Mouse (Mus musculus): ENCODE results near the gene Gins2. TPM values are rescaled to one million over a fixed set of nuclear protein-coding genes. Genes with fewer than 3 reads are reported as not detected.

The Gins2 gene
- polyA plus RNA-seq, 1 experiment from 2014 or later = 132 TPM

DNA sequence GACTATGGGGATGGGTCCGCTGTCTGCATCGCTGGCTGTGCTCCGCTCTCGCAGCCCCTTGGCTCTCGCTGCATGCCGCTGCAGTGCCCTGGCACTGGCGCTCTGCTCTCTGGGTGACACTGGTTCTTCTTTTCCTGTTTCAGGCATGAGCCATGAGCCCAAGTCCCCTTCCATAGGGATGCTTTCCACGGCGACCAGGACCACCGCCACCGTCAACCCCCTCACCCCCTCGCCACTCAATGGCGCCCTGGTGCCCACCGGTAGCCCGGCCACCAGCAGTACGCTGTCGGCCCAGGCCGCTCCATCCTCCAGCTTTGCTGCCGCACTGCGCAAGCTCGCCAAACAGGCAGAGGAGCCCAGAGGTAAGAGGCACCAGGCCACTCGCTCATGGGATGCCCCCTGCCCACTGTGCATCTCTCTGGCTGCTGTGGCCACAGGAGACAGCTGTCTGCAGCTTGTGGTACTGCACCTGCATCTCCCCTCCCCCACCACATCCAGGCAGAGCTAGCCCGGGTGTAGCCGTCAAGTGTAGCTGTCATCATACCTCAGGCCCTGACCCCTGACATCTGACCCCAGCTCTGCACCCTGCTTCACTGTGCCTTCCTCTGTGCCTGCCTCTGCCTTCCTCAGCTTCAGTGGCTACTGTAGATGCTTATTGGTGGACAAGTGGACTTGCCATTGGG, 35.5 kb downstream of the Gins2 start:
- no peaks in the 10 kb centered on the region for H3K9me3 ChIP-seq (replicated peaks; ENCODE audit: control insufficient read depth, low read length)
- DNase-seq (ENCODE audit: low spot score) = no peak
- H3K4me2 ChIP-seq (ENCODE audit: low read depth, low read length) = no peak overlapping the region
- H3K36me3 ChIP-seq (replicated peaks; ENCODE audit: control insufficient read depth, insufficient read depth, low read depth, low read length) = no peaks in the 10 kb centered on the region
- no peaks in the 10 kb centered on the region for H3K27me3 ChIP-seq (ENCODE audit: control insufficient read depth, insufficient read depth, low read length)
- H3K4me1 ChIP-seq (ENCODE audit: control insufficient read depth, insufficient read depth, low read length) = peaks cover 51% of the 10 kb centered on the region
- no peak overlapping the region for H3K4me3 ChIP-seq (ENCODE audit: low read depth, low read length)
- no peak overlapping the region for H3K27ac ChIP-seq (replicated peaks; ENCODE audit: low read depth, low read length)
- WGBS = 86% methylated on average over 24 of the region's 24 CpGs
- no peak for ATAC-seq (replicated peaks; ENCODE audit: insufficient number of reproducible peaks, low FRiP score, low TSS enrichment, low read depth)
- no peak overlapping the region for H3K9ac ChIP-seq (replicated peaks; ENCODE audit: low read length)

- no peak overlapping the region for H3K4me3 ChIP-seq (ENCODE audit: low read depth, low read length)
- H3K4me1 ChIP-seq (ENCODE audit: control insufficient read depth, insufficient read depth, low read length) = peaks cover 49% of the 10 kb centered on the region
- no peak for DNase-seq (ENCODE audit: low spot score)
- 83% methylated on average over 11 of the region's 11 CpGs for WGBS
- H3K27ac ChIP-seq (replicated peaks; ENCODE audit: low read depth, low read length) = no peak overlapping the region
- no peaks in the 10 kb centered on the region for H3K9me3 ChIP-seq (replicated peaks; ENCODE audit: control insufficient read depth, low read length)
- no peaks in the 10 kb centered on the region; the same call in 1 of the 2 replicates for H3K27me3 ChIP-seq (ENCODE audit: control insufficient read depth, insufficient read depth, low read length)
- H3K9ac ChIP-seq (replicated peaks; ENCODE audit: low read length) = no peak overlapping the region
- H3K4me2 ChIP-seq (ENCODE audit: low read depth, low read length) = no peak overlapping the region
- no peak for ATAC-seq (replicated peaks; ENCODE audit: insufficient number of reproducible peaks, low FRiP score, low TSS enrichment, low read depth)
- H3K36me3 ChIP-seq (replicated peaks; ENCODE audit: control insufficient read depth, insufficient read depth, low read depth, low read length) = no peaks in the 10 kb centered on the region
These were observed 36.6 kb downstream of the Gins2 start for GRCm38 (mm10) chr8:120552509-120552908.

DNA sequence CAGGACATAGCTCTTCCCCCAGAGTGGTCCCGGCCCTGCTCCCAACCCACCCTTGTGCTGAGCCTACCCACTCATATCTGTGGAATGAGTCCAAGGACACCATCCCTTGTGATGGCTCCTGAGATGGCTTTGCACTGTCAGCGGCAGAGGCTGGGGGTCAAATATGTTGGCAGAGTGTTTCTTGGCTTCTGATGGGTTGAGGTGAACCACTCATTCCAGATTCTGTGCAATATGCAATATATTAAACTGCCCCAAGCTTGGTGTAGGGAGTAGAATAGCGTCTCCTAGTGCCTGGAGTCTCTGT, 37.5 kb downstream of the Gins2 start:
- no peak overlapping the region for H3K4me2 ChIP-seq (ENCODE audit: low read depth, low read length)
- H3K27ac ChIP-seq (replicated peaks; ENCODE audit: low read depth, low read length) = no peak overlapping the region

GRCm38 (mm10) chr8:120550937-120551676, 38.0 kb downstream of the Gins2 start:
- Histone ChIP-seq H3K4me2 (ENCODE audit: low read depth, low read length) (no peak overlapping the region), H3K9ac (replicated peaks; ENCODE audit: low read length) (no peak overlapping the region; the same call in 1 of the 2 replicates), H3K27me3 (ENCODE audit: control insufficient read depth, insufficient read depth, low read length) (no peaks in the 10 kb centered on the region; the same call in 1 of the 2 replicates), H3K4me3 (ENCODE audit: low read depth, low read length) (no peak overlapping the region), H3K27ac (replicated peaks; ENCODE audit: low read depth, low read length) (no peak overlapping the region; the same call in 1 of the 2 replicates), H3K36me3 (replicated peaks; ENCODE audit: control insufficient read depth, insufficient read depth, low read depth, low read length) (no peaks in the 10 kb centered on the region), H3K9me3 (replicated peaks; ENCODE audit: control insufficient read depth, low read length) (no peaks in the 10 kb centered on the region), H3K4me1 (ENCODE audit: control insufficient read depth, insufficient read depth, low read length) (peaks cover 39% of the 10 kb centered on the region)
- ATAC-seq (replicated peaks; ENCODE audit: insufficient number of reproducible peaks, low FRiP score, low TSS enrichment, low read depth) (no peak), DNase-seq (ENCODE audit: low spot score) (no peak)
- WGBS = 81% methylated on average over 11 of the region's 11 CpGs

More for the DNA sequence above, 37.5 kb downstream of the Gins2 start:
- H3K9me3 ChIP-seq (replicated peaks; ENCODE audit: control insufficient read depth, low read length) = no peaks in the 10 kb centered on the region
- H3K9ac ChIP-seq (replicated peaks; ENCODE audit: low read length) = no peak overlapping the region; the same call in 1 of the 2 replicates
- H3K27me3 ChIP-seq (ENCODE audit: control insufficient read depth, insufficient read depth, low read length) = no peaks in the 10 kb centered on the region; the same call in 1 of the 2 replicates
- WGBS = 90% methylated on average over 3 of the region's 3 CpGs
- H3K36me3 ChIP-seq (replicated peaks; ENCODE audit: control insufficient read depth, insufficient read depth, low read depth, low read length) = no peaks in the 10 kb centered on the region
- no peak overlapping the region for H3K4me3 ChIP-seq (ENCODE audit: low read depth, low read length)
- ATAC-seq (replicated peaks; ENCODE audit: insufficient number of reproducible peaks, low FRiP score, low TSS enrichment, low read depth) (no peak), DNase-seq (ENCODE audit: low spot score) (no peak)
- peaks cover 45% of the 10 kb centered on the region for H3K4me1 ChIP-seq (ENCODE audit: control insufficient read depth, insufficient read depth, low read length)

DNA sequence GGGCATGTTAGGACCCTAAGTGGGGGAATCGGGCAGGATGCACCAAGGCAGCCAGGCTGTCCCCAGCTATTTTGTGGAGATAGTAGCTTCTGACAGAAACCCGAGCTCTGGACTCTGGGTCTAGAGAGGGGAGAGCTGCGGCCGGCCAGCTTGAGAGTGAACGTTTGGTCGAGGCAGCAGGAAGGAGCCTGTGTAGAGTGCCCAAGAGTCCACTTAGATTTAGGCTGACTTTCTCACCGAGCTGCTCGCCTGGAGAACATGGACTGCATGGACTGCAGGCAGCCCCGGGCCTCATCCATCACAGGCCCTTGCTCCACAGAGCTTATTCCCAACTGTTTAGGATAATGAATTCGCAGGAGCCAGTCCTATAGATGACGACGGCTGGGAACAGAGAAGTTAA, 38.7 kb downstream of the Gins2 start:
- no peaks in the 10 kb centered on the region; the same call in 1 of the 2 replicates for H3K27me3 ChIP-seq (ENCODE audit: control insufficient read depth, insufficient read depth, low read length)
- no peaks in the 10 kb centered on the region for H3K36me3 ChIP-seq (replicated peaks; ENCODE audit: control insufficient read depth, insufficient read depth, low read depth, low read length)
- no peak overlapping the region; the same call in 1 of the 2 replicates for H3K9ac ChIP-seq (replicated peaks; ENCODE audit: low read length)
- H3K9me3 ChIP-seq (replicated peaks; ENCODE audit: control insufficient read depth, low read length) = no peaks in the 10 kb centered on the region
- no peak for DNase-seq (ENCODE audit: low spot score)
- no peak for ATAC-seq (replicated peaks; ENCODE audit: insufficient number of reproducible peaks, low FRiP score, low TSS enrichment, low read depth)
- no peak overlapping the region for H3K4me3 ChIP-seq (ENCODE audit: low read depth, low read length)
- H3K27ac ChIP-seq (replicated peaks; ENCODE audit: low read depth, low read length) = no peak overlapping the region; the same call in 1 of the 2 replicates
- peaks cover 33% of the 10 kb centered on the region for H3K4me1 ChIP-seq (ENCODE audit: control insufficient read depth, insufficient read depth, low read length)
- no peak overlapping the region; the same call in 1 of the 2 replicates for H3K4me2 ChIP-seq (ENCODE audit: low read depth, low read length)
- whole genome bisulfite sequencing = 13% methylated on average over 12 of the region's 12 CpGs

DNA sequence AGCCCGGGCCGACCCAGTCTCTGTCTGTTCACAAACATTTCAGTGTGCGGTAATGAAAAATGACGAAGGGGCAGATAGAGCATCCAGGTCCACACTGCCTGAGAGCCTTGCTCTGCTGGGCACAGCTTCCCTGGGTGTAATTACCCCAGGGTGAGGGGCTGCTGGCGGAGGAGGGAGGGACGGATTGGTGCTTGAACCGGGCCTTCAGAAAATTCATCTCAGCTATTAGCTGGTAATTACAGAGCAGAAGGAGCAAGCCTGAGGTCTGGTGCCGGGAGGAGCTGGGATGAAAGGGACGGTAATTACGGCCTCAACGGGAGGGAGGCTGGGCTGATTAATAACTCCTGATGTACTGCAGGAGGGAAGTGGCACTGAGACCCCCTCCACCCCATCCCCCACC, 39.2 kb downstream of the Gins2 start:
- Histone ChIP-seq H3K27ac (replicated peaks; ENCODE audit: low read depth, low read length) (peak overlapping the region; percentile 75), H3K9me3 (replicated peaks; ENCODE audit: control insufficient read depth, low read length) (no peaks in the 10 kb centered on the region), H3K4me2 (ENCODE audit: low read depth, low read length) (peak overlapping the region; percentile 51), H3K27me3 (ENCODE audit: control insufficient read depth, insufficient read depth, low read length) (no peaks in the 10 kb centered on the region; the same call in 1 of the 2 replicates), H3K4me3 (ENCODE audit: low read depth, low read length) (no peak overlapping the region), H3K36me3 (replicated peaks; ENCODE audit: control insufficient read depth, insufficient read depth, low read depth, low read length) (no peaks in the 10 kb centered on the region), H3K4me1 (ENCODE audit: control insufficient read depth, insufficient read depth, low read length) (peaks cover 33% of the 10 kb centered on the region), H3K9ac (replicated peaks; ENCODE audit: low read length) (peak overlapping the region; percentile 18; the same call in 1 of the 2 replicates)
- DNase-seq (ENCODE audit: low spot score) (peak; percentile 44), ATAC-seq (replicated peaks; ENCODE audit: insufficient number of reproducible peaks, low FRiP score, low TSS enrichment, low read depth) (peak; percentile 61)
- 2% methylated on average over 11 of the region's 11 CpGs for WGBS

DNA sequence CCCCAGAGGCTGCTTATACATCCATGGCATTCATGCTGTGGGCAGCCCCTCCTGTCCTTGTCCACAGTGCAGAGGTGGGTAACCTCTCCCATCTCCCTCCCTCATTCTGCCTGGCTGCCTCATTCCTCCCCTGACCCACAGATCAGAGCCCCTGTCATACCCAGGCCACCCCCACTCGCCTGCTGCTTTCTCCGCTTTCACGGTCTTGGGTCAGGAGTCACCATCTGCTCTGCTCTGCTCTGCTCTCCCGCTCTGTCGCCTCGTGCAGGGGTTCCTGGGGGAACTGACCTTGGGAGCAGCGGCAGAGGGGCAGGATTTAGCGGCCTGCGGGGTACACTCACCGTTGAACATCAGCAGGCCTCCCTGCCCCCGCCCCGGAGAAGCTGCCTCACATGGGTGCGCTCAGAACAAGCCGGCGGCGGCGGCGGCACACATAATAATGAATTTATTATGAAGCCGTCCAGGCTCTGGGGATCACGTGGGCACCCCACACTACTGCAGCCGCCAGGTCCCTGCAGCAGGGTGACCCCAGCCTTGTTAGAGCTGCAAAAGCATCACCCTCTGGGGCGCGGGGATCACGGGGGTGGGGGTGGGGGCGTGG, 39.7 kb downstream of the Gins2 start:
- WGBS = 6% methylated on average over 25 of the region's 25 CpGs
- peak overlapping the region; percentile 51 for H3K4me2 ChIP-seq (ENCODE audit: low read depth, low read length)
- no peaks in the 10 kb centered on the region for H3K9me3 ChIP-seq (replicated peaks; ENCODE audit: control insufficient read depth, low read length)
- no peaks in the 10 kb centered on the region for H3K36me3 ChIP-seq (replicated peaks; ENCODE audit: control insufficient read depth, insufficient read depth, low read depth, low read length)
- peak overlapping the region; percentile 18; the same call in 1 of the 2 replicates for H3K9ac ChIP-seq (replicated peaks; ENCODE audit: low read length)
- DNase-seq (ENCODE audit: low spot score) = peak; percentile 59
- H3K27me3 ChIP-seq (ENCODE audit: control insufficient read depth, insufficient read depth, low read length) = no peaks in the 10 kb centered on the region; the same call in 1 of the 2 replicates
- 0 out of 2 replicates have a peak overlapping the region, but pooled peaks have one; percentile 16 for H3K4me3 ChIP-seq (ENCODE audit: low read depth, low read length)
- H3K27ac ChIP-seq (replicated peaks; ENCODE audit: low read depth, low read length) = peak overlapping the region; percentile 75
- ATAC-seq (replicated peaks; ENCODE audit: insufficient number of reproducible peaks, low FRiP score, low TSS enrichment, low read depth) = peak; percentile 38
- H3K4me1 ChIP-seq (ENCODE audit: control insufficient read depth, insufficient read depth, low read length) = peaks cover 33% of the 10 kb centered on the region
